Mouse (Mus musculus) lung, postnatal 0 days (tissue): ENCODE results near the gene Abca1. TPM values are rescaled to one million over a fixed set of nuclear protein-coding genes. Genes with fewer than 3 reads are reported as not detected.

Source experiments
- ATAC-seq: fragments of 200-750 bp; cut with Nextera tagmentation; 2 replicates; pipeline ENCODE4 v1.8.0; 2017; ENCODE audit warnings: moderate library complexity
- DNase-seq: peaks from one replicate; pipeline ENCODE4 v3.0.0-alpha.2; 2016; ENCODE audit warnings: low spot score
- H3K27ac ChIP-seq: fragments of 300-500 bp; sonication (generic); 2 replicates; pipeline ENCODE4 v1.5.1; 2014; ENCODE audit warnings: antibody characterized with exemption, mild to moderate bottlenecking, low read length, mixed read lengths
- H3K27me3 ChIP-seq: fragments of 300-500 bp; sonication (generic); replicated peaks from 2 replicates; pipeline ENCODE4 v1.6.1; 2014; ENCODE audit warnings: low read length, mixed read lengths; ENCODE audit not compliant: insufficient read depth
- H3K36me3 ChIP-seq: fragments of 300-500 bp; sonication (generic); 2 replicates; pipeline ENCODE4 v1.6.1; 2014; ENCODE audit warnings: low read length, mixed read lengths; ENCODE audit not compliant: insufficient read depth
- H3K4me1 ChIP-seq: fragments of 300-500 bp; sonication (generic); 2 replicates; pipeline ENCODE4 v1.6.1; 2014; ENCODE audit warnings: antibody characterized with exemption, low read depth, low read length, mixed read lengths; ENCODE audit not compliant: insufficient read depth
- H3K4me2 ChIP-seq: fragments of 300-500 bp; sonication (generic); replicated peaks from 2 replicates; pipeline ENCODE4 v1.6.1; 2014; ENCODE audit warnings: low read depth, mild to moderate bottlenecking, low read length, moderate library complexity, mixed read lengths
- H3K4me3 ChIP-seq: fragments of 300-500 bp; sonication (generic); 2 replicates; pipeline ENCODE4 v1.5.1; 2014; ENCODE audit warnings: low read depth, low read length
- H3K9ac ChIP-seq: fragments of 300-500 bp; sonication (generic); replicated peaks from 2 replicates; pipeline ENCODE4 v1.6.1; 2014; ENCODE audit warnings: low read depth, mild to moderate bottlenecking
- H3K9me3 ChIP-seq: fragments of 300-500 bp; sonication (generic); 2 replicates; pipeline ENCODE4 v1.6.1; 2016; ENCODE audit warnings: low read length, mixed read lengths
- CTCF ChIP-seq: IDR thresholded peaks from 2 replicates; pipeline ENCODE4 v1.5.1; 2016; ENCODE audit warnings: antibody characterized with exemption, mild to moderate bottlenecking
- EP300 ChIP-seq: IDR thresholded peaks from 2 replicates; pipeline ENCODE4 v1.6.1; 2016; ENCODE audit warnings: antibody characterized with exemption, mild to moderate bottlenecking, control low read depth
- WGBS: fragments of 180-500 bp; shearing (Covaris S2); extraction: QIAGEN DNeasy Blood & Tissue Kit; methylation state at CpG from one replicate; pipeline ENCODE4 v1.1.7; 2014; 5-methylcytosine and 5-hydroxymethylcytosine counted together
- polyA plus RNA-seq: library from polyadenylated mRNA; unstranded; fragments of >200 nt; fragmentation: Nextera tagmentation; extraction: Ambion mirVana; gene quantifications from 2 replicates; pipeline ENCODE4 v1.2.1, GENCODE M21; 2015

Abca1 gene
- polyA plus RNA-seq, 1 experiment from 2014 or later, result 3.7 TPM

GRCm38 (mm10) chr4:53153061-53153460 is 6.6 kb downstream of the Abca1 start:
- no peak for DNase-seq
- WGBS, result 51% methylated on average over 4 of the region's 4 CpGs
- H3K9me3 ChIP-seq, result no peaks in the 10 kb centered on the region

DNA sequence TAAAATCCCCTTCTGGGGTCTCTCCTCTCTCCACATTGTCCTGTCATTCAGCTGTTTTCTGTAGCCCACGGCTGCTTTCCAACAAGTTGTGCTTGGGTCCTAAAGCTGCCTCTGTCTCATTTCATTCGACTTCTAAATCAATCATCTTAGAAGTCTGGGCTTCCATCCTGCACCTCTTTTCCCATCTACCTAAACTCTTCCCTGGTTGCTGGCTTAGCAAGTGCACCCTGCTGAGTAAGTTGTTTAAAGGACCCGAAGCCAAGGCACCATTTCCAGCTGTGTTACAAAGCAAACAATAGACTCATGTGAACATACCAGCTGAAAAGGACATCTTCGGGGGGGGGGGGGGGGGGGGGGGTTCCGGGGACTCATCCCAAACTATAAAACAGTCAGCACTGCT is 7.0 kb downstream of the Abca1 start:
- H3K27me3 ChIP-seq, result no peaks in the 10 kb centered on the region
- H3K4me2 ChIP-seq, result no peak overlapping the region
- H3K4me1 ChIP-seq, result peaks cover 5% of the 10 kb centered on the region; the same call in 1 of the 2 replicates
- no peaks in the 10 kb centered on the region for H3K9me3 ChIP-seq
- no peaks in the 10 kb centered on the region for H3K36me3 ChIP-seq
- 36% methylated on average over 4 of the region's 5 CpGs for WGBS
- H3K9ac ChIP-seq, result no peak overlapping the region
- no peak overlapping the region for H3K4me3 ChIP-seq
- DNase-seq (no peak), ATAC-seq (no peak)
- H3K27ac ChIP-seq, result no peak overlapping the region
- TF ChIP-seq EP300, result no peak
- no peak for TF ChIP-seq CTCF

More at GRCm38 (mm10) chr4:53153061-53153460, 6.6 kb downstream of the Abca1 start:
- Histone ChIP-seq H3K27ac (no peak overlapping the region), H3K4me2 (no peak overlapping the region), H3K9ac (no peak overlapping the region), H3K27me3 (no peaks in the 10 kb centered on the region), H3K36me3 (no peaks in the 10 kb centered on the region), H3K4me3 (no peak overlapping the region), H3K4me1 (peaks cover 8% of the 10 kb centered on the region)
- no peak for TF ChIP-seq CTCF
- TF ChIP-seq EP300, result no peak
- ATAC-seq, result no peak

DNA sequence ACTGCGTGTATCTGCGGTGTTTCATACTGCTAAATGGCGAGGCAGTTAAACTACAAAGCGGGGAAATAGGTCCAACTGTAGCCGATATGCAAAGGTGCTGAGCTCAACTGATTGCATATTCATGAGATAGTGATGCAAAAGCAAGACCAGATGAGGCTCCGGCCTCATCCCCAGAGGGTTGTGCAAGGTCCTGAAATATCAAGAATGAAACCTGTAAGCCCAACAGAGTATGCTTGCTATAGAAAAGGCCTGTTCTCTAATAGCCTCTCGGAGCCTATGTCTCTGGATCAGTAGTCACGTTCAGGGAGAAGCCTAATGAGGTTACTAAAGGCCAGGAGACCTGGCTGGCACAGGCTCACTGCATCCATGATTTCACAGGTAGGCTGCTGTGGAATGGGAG is 9.2 kb downstream of the Abca1 start:
- H3K9ac ChIP-seq, result no peak overlapping the region
- no peaks in the 10 kb centered on the region for H3K9me3 ChIP-seq
- TF ChIP-seq CTCF (no peak), EP300 (no peak)

DNA sequence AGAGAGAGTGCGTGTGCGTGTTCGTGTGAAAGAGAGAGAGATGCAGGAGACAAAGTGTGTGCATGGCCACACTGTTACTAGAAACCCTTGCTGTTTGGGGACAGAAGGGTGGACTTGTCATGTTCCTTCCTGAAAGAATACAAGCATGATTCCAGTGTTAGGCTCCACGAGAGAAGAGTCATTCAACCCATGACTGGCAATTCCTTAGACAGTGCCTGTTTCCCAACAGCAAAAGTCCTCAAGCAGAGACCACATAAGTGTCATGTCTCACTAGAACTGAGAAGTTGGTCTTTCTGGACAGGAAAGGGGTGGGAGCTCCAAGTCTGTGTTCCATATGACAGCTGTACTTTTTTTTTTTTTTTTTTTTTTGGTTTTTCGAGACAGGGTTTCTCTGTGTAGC is 10.1 kb downstream of the Abca1 start:
- no peak overlapping the region for H3K27ac ChIP-seq
- TF ChIP-seq CTCF (no peak), EP300 (no peak)
- 84% methylated on average over 4 of the region's 5 CpGs for WGBS

More for the DNA sequence above, 9.2 kb downstream of the Abca1 start:
- Histone ChIP-seq H3K36me3 (no peaks in the 10 kb centered on the region), H3K4me2 (no peak overlapping the region), H3K4me3 (no peak overlapping the region), H3K27ac (no peak overlapping the region), H3K27me3 (no peaks in the 10 kb centered on the region), H3K4me1 (peaks cover 17% of the 10 kb centered on the region; the same call in 1 of the 2 replicates)
- DNase-seq, result no peak
- ATAC-seq, result no peak
- WGBS, result 93% methylated on average over 8 of the region's 8 CpGs

GRCm38 (mm10) chr4:53148817-53149216 is 10.9 kb downstream of the Abca1 start:
- WGBS, result 77% methylated on average over 2 of the region's 2 CpGs

More for the DNA sequence above, 10.1 kb downstream of the Abca1 start:
- Histone ChIP-seq H3K36me3 (no peaks in the 10 kb centered on the region), H3K4me2 (no peak overlapping the region), H3K27me3 (no peaks in the 10 kb centered on the region), H3K4me3 (no peak overlapping the region), H3K9me3 (no peaks in the 10 kb centered on the region), H3K9ac (no peak overlapping the region), H3K4me1 (peaks cover 17% of the 10 kb centered on the region; the same call in 1 of the 2 replicates)
- DNase-seq (peak; percentile 46), ATAC-seq (peak; percentile 25; the same call in 1 of the 2 replicates)

DNA sequence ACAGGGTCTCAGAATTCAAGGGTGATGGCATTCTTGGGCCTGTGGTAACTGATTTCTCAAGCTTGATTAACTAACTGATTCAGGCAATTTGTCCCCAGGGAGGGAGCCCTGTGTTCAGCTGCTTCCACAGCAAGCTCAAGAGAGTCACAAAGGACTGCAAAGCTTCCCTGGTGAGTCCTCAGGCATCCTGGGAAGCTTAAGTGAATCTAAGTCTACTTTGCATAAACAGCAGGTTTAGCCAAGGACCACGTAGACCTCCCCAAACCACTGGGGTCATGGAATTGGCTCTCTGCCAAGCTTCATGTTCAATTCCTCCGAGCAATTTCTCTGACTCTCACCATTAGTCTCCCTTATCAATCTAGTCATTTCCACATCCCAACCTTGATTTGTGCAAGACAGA is 12.2 kb downstream of the Abca1 start:
- Histone ChIP-seq H3K27me3 (no peaks in the 10 kb centered on the region), H3K9me3 (no peaks in the 10 kb centered on the region), H3K9ac (no peak overlapping the region), H3K4me3 (no peak overlapping the region), H3K4me2 (no peak overlapping the region), H3K27ac (peak overlapping the region; percentile 38), H3K36me3 (peaks cover 6% of the 10 kb centered on the region; the same call in 1 of the 2 replicates), H3K4me1 (peaks cover 17% of the 10 kb centered on the region; the same call in 1 of the 2 replicates)
- WGBS, result 11% methylated on average over 2 of the region's 2 CpGs
- DNase-seq, result peak; percentile 26
- TF ChIP-seq EP300, result no peak
- no peak for ATAC-seq

More at GRCm38 (mm10) chr4:53148817-53149216, 10.9 kb downstream of the Abca1 start:
- DNase-seq (no peak), ATAC-seq (no peak)
- Histone ChIP-seq H3K36me3 (no peaks in the 10 kb centered on the region), H3K9ac (no peak overlapping the region), H3K4me3 (no peak overlapping the region), H3K4me1 (peaks cover 17% of the 10 kb centered on the region; the same call in 1 of the 2 replicates), H3K27me3 (no peaks in the 10 kb centered on the region), H3K27ac (no peak overlapping the region), H3K9me3 (no peaks in the 10 kb centered on the region), H3K4me2 (no peak overlapping the region)
- no peak for TF ChIP-seq EP300
- TF ChIP-seq CTCF, result no peak

DNA sequence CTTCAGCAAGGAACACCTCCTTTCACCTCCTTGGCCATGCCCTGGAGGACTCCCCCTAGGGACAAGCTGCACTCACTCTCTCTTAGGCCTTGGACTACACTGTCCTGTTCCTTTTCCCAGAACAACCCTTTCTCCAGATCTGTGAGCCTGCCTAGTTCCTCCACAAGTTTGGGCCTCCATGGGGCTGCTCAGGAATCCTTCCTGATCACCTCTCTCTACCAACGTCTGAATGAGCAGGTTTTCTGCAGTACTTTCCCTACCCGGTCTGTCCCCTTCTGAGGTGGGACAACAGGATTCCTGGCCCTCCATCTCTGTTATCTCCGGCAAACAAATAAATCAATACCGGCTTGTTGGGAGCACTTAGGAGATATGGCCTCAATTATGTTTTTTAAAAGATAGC is 12.6 kb downstream of the Abca1 start:
- no peak overlapping the region for H3K9ac ChIP-seq
- H3K4me2 ChIP-seq, result no peak overlapping the region
- ATAC-seq, result peak; percentile 24
- DNase-seq, result no peak
- no peaks in the 10 kb centered on the region for H3K9me3 ChIP-seq
- peaks cover 6% of the 10 kb centered on the region; the same call in 1 of the 2 replicates for H3K36me3 ChIP-seq
- H3K4me1 ChIP-seq, result peaks cover 17% of the 10 kb centered on the region; the same call in 1 of the 2 replicates
- no peaks in the 10 kb centered on the region for H3K27me3 ChIP-seq
- no peak overlapping the region for H3K4me3 ChIP-seq
- TF ChIP-seq CTCF (peak; percentile 23), EP300 (no peak)
- peak overlapping the region; percentile 38; the same call in 1 of the 2 replicates for H3K27ac ChIP-seq
- WGBS, result 46% methylated on average over 4 of the region's 4 CpGs
